Mouse (Mus musculus): ENCODE results near the gene Rdh1.

DNA sequence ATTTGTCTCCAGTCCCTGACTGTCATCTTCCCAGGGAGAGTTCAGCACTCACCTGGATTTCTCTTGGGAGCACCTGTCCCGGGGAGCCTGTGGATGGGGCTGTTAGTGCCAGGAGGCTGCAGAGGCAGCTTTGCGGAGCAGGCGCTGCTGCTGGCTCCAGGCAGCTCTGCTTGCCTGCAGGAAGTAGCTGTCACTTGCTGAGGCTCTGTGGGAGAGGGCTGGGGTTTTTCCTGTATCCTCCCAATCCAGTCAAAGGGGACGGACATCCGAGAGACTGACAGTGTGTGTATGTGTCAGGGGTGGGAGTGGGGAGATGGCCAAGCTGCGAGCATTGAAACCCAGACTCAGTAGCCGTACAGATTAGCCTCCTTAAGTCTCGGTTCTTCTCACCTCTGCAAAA lies 8.0 kb upstream of the Rdh1 start, which contains the start of gene Gpr182:
- no peak for TF ChIP-seq CTCF (IDR thresholded peaks at IDR 0.05; ENCODE audit: low read depth, low read length)
- no peak for TF ChIP-seq POLR2AphosphoS5 (IDR thresholded peaks at IDR 0.05; ENCODE audit: insufficient replicate concordance, low read depth, low read length)

All from G1E (cell line).